Mouse (Mus musculus): ENCODE data around the gene Shc1.

Shc1 gene

GRCm38 (mm10) chr3:89418170-89418860, at the start of gene Shc1, which contains the start of gene Cks1b:
Shc1 (plus strand) TSS chr3:89418443.
Cks1b (minus strand) TSS chr3:89418383.
- peak; percentile 98 for DNase-seq (ENCODE audit: low read depth, low spot score)

- no peak for DNase-seq (ENCODE audit: low read depth, low spot score)
Measured at GRCm38 (mm10) chr3:89373581-89374231, 44.5 kb upstream of the Shc1 start.

- DNase-seq (ENCODE audit: low read depth, low spot score): no peak
Measured at GRCm38 (mm10) chr3:89377831-89378230, 40.4 kb upstream of the Shc1 start.

GRCm38 (mm10) chr3:89378394-89379067, 39.7 kb upstream of the Shc1 start:
- peak; percentile 83 for DNase-seq (ENCODE audit: low read depth, low spot score)

GRCm38 (mm10) chr3:89379388-89380131, 38.7 kb upstream of the Shc1 start:
- DNase-seq (ENCODE audit: low read depth, low spot score): peak; percentile 35

- DNase-seq (ENCODE audit: low read depth, low spot score): no peak
Measured at GRCm38 (mm10) chr3:89380291-89380690, 38.0 kb upstream of the Shc1 start.

- DNase-seq (ENCODE audit: low read depth, low spot score): peak; percentile 29
Measured at GRCm38 (mm10) chr3:89380711-89381110, 37.5 kb upstream of the Shc1 start.

GRCm38 (mm10) chr3:89381233-89381632, 37.0 kb upstream of the Shc1 start:
- no peak for DNase-seq (ENCODE audit: low read depth, low spot score)

GRCm38 (mm10) chr3:89382033-89382882, 36.0 kb upstream of the Shc1 start:
- peak; percentile 70 for DNase-seq (ENCODE audit: low read depth, low spot score)

- DNase-seq (ENCODE audit: low read depth, low spot score): no peak
Measured at GRCm38 (mm10) chr3:89382950-89383349, 35.3 kb upstream of the Shc1 start.

- peak; percentile 48 for DNase-seq (ENCODE audit: low read depth, low spot score)
Measured at GRCm38 (mm10) chr3:89383651-89384255, 34.5 kb upstream of the Shc1 start.

GRCm38 (mm10) chr3:89384331-89385076, 33.7 kb upstream of the Shc1 start:
- DNase-seq (ENCODE audit: low read depth, low spot score): no peak

GRCm38 (mm10) chr3:89385451-89385850, 32.8 kb upstream of the Shc1 start:
- DNase-seq (ENCODE audit: low read depth, low spot score): peak; percentile 62

- peak; percentile 84 for DNase-seq (ENCODE audit: low read depth, low spot score)
Measured at GRCm38 (mm10) chr3:89386438-89387420, 31.5 kb upstream of the Shc1 start.

GRCm38 (mm10) chr3:89387632-89388031, 30.6 kb upstream of the Shc1 start:
- DNase-seq (ENCODE audit: low read depth, low spot score): peak; percentile 38

- DNase-seq (ENCODE audit: low read depth, low spot score): peak; percentile 42
Measured at GRCm38 (mm10) chr3:89388134-89388881, 29.9 kb upstream of the Shc1 start.

GRCm38 (mm10) chr3:89388901-89389740, 29.1 kb upstream of the Shc1 start:
- DNase-seq (ENCODE audit: low read depth, low spot score): peak; percentile 85

Measured in CD4-positive helper T cell, adult 2 months (primary cell).